ENCODE assay signal across 19 mouse cellular contexts in the genomic region with DNA sequence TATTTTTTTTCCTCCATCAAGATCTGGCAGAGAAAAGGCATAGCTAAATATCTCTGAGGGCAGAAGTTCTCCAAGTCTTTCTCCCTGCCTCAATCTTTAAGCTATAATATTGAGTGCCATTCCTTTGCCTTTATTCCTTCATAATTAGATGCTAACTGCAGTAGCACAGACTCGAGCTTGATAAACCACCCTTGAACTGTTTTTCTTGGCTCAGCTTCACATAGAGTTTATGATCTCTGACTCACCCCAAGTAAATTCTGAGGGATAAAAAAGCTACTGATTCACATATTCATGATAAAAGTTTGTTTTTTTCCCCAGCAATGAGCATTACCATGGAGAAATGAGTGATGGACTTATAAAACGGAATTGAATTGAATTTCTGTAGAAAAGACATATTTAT.
DNase-seq lines count a peak whose midpoint lies in the region; ATAC-seq and TF ChIP-seq lines count a peak whose summit lies in the region.
"Had no signal": no experiment of that assay in that cellular context is flagged by ENCODE, and none has a peak within 500 bp of the region (broad histone marks: within the 10 kb centered on the region; RNA-seq: fewer than 3 reads in every experiment).

No protein-coding gene starts in this region.

- H3K27ac ChIP-seq in kidney, postnatal 0 days, result no peak overlapping the region
- no peak overlapping the region for H3K27ac ChIP-seq in kidney, embryonic 14.5 days (ENCODE audit: low read depth, low read length)
- H3K27ac ChIP-seq: embryonic facial prominence, embryonic 12.5 days; forebrain, embryonic 12.5 days; heart, embryonic 15.5 days; hindbrain, embryonic 14.5 days; intestine, embryonic 15.5 days had no signal

- H3K36me3 ChIP-seq in kidney, postnatal 0 days (ENCODE audit: insufficient read depth, low read length), result no peaks in the 10 kb centered on the region
- H3K36me3 ChIP-seq in kidney, embryonic 14.5 days (ENCODE audit: control insufficient read depth, insufficient read depth, low read length), result no peaks in the 10 kb centered on the region
- H3K36me3 ChIP-seq: embryonic facial prominence, embryonic 12.5 days; forebrain, embryonic 12.5 days; heart, embryonic 15.5 days; intestine, embryonic 15.5 days had no signal

- H3K9ac ChIP-seq in kidney, postnatal 0 days (ENCODE audit: low read depth, low read length), result no peak overlapping the region
- H3K9ac ChIP-seq in kidney, embryonic 14.5 days (ENCODE audit: low read depth, low read length), result no peak overlapping the region
- H3K9ac ChIP-seq: embryonic facial prominence, embryonic 12.5 days; forebrain, embryonic 12.5 days; forebrain, postnatal 0 days; heart, embryonic 15.5 days; hindbrain, embryonic 14.5 days; intestine, embryonic 15.5 days had no signal

- H3K9me3 ChIP-seq in kidney, postnatal 0 days (replicated peaks; ENCODE audit: low read length), result no peaks in the 10 kb centered on the region
- no peaks in the 10 kb centered on the region for H3K9me3 ChIP-seq in kidney, embryonic 14.5 days (ENCODE audit: control insufficient read depth, low read length)
- H3K9me3 ChIP-seq: embryonic facial prominence, embryonic 12.5 days; forebrain, embryonic 12.5 days; heart, embryonic 15.5 days; intestine, embryonic 15.5 days had no signal

- TF ChIP-seq CTCF in kidney, postnatal 0 days (IDR thresholded peaks at IDR 0.05; ENCODE audit: low read depth), result no peak
- no peak for TF ChIP-seq CTCF in lung, adult 2 months (IDR thresholded peaks at IDR 0.05; ENCODE audit: insufficient read depth, low read length)

- no peaks in the 10 kb centered on the region for H3K27me3 ChIP-seq in kidney, postnatal 0 days (ENCODE audit: insufficient read depth, low read length)
- no peaks in the 10 kb centered on the region for H3K27me3 ChIP-seq in kidney, embryonic 14.5 days (ENCODE audit: control insufficient read depth, insufficient read depth, low read length)
- H3K27me3 ChIP-seq: embryonic facial prominence, embryonic 12.5 days; forebrain, embryonic 12.5 days; heart, embryonic 15.5 days; intestine, embryonic 15.5 days had no signal

- WGBS in kidney, postnatal 0 days, result 33% methylated on average over 2 of the region's 2 CpGs
- WGBS in kidney, embryonic 14.5 days, result 32% methylated on average over 2 of the region's 2 CpGs
- 47% methylated on average over 2 of the region's 2 CpGs for WGBS in lung, adult 2 months

- no peak for ATAC-seq in kidney, postnatal 0 days (replicated peaks; ENCODE audit: low FRiP score, low read depth)
- ATAC-seq in kidney, embryonic 14.5 days (ENCODE audit: low FRiP score, low TSS enrichment), result no peak
- ATAC-seq: activated CD4-positive, CD25-positive, alpha-beta regulatory T cell, adult 4 months; forebrain, postnatal 0 days; intestine, embryonic 15.5 days had no signal

- no peak for TF ChIP-seq POLR2A in lung, adult 2 months (IDR thresholded peaks at IDR 0.05; ENCODE audit: borderline replicate concordance, extremely low read depth, low read depth, low read length)

- H3K4me2 ChIP-seq in kidney, postnatal 0 days (ENCODE audit: low read length), result no peak overlapping the region
- H3K4me2 ChIP-seq in kidney, embryonic 14.5 days (replicated peaks; ENCODE audit: low read depth, low read length), result no peak overlapping the region
- H3K4me2 ChIP-seq: embryonic facial prominence, embryonic 12.5 days; forebrain, embryonic 12.5 days; heart, embryonic 11.5 days; heart, embryonic 15.5 days; hindbrain, embryonic 14.5 days; intestine, embryonic 15.5 days had no signal

- H3K4me1 ChIP-seq in kidney, postnatal 0 days (replicated peaks; ENCODE audit: insufficient read depth, low read length), result no peaks in the 10 kb centered on the region
- H3K4me1 ChIP-seq in kidney, embryonic 14.5 days (ENCODE audit: control insufficient read depth, insufficient read depth, low read length), result no peaks in the 10 kb centered on the region
- H3K4me1 ChIP-seq in lung, adult 2 months (ENCODE audit: control insufficient read depth, insufficient read depth, low read length), result no peaks in the 10 kb centered on the region
- H3K4me1 ChIP-seq: embryonic facial prominence, embryonic 12.5 days; forebrain, embryonic 12.5 days; heart, embryonic 15.5 days; intestine, embryonic 15.5 days had no signal

- DNase-seq in adrenal gland, adult 8-10 months, result peak; percentile 1
- no peak for DNase-seq in adrenal gland, postnatal 4 days (ENCODE audit: low spot score in 2 of 2)
- DNase-seq in kidney, postnatal 0 days (ENCODE audit: low spot score), result peak; percentile 15
- DNase-seq in Muller cell, postnatal 12 days (ENCODE audit: inconsistent ontology term), result peak; percentile 95
- peak; percentile 12 for DNase-seq in brain, adult 2 months (ENCODE audit: low read depth, low spot score)
- DNase-seq in cerebellum, postnatal 4 days (ENCODE audit: low spot score in 2 of 2), result no peak
- DNase-seq in lung, adult 2 months, result no peak
- DNase-seq: cerebellum, adult 18-20 months; cerebellum, adult 9-11 months; forebrain, postnatal 0 days; kidney, adult 8-10 months had no signal

- H3K4me3 ChIP-seq in kidney, postnatal 0 days (replicated peaks; ENCODE audit: low read depth, low read length), result no peak overlapping the region
- H3K4me3 ChIP-seq in kidney, embryonic 14.5 days (ENCODE audit: low read length), result no peak overlapping the region
- no peak overlapping the region for H3K4me3 ChIP-seq in lung, adult 2 months (replicated peaks; ENCODE audit: extremely low read depth, low read depth, low read length)
- H3K4me3 ChIP-seq: embryonic facial prominence, embryonic 12.5 days; forebrain, embryonic 12.5 days; heart, embryonic 15.5 days; intestine, embryonic 15.5 days had no signal

Comparison
In these comparisons a context has a peak if more than half of its experiments do, and no peak if none do; other contexts are left out.
1. DNase-seq: peak in adrenal gland, adult 8-10 months (single experiment), kidney, postnatal 0 days (single experiment), Muller cell, postnatal 12 days (single experiment) and brain, adult 2 months (single experiment); none in adrenal gland, postnatal 4 days (0 of 2), cerebellum, postnatal 4 days (0 of 2) and lung, adult 2 months (single experiment).